Comparison of ENCODE assay signal across 8 mouse cellular contexts in genomic region chr6:51459313-51460020, GRCm38 (mm10). TPM values are rescaled to one million over a fixed set of nuclear protein-coding genes. Genes with fewer than 3 reads are reported as not detected.
DNase-seq lines count a peak whose midpoint lies in the region; ATAC-seq and TF ChIP-seq lines count a peak whose summit lies in the region.

No protein-coding gene starts in this region.

- no peak overlapping the region for H3K4me2 ChIP-seq in liver, embryonic 11.5 days
- H3K4me2 ChIP-seq in forebrain, embryonic 12.5 days, result no peak overlapping the region
- no peak overlapping the region for H3K4me2 ChIP-seq in liver, embryonic 14.5 days (ENCODE audit: low read depth)
- no peak overlapping the region for H3K4me2 ChIP-seq in stomach, embryonic 14.5 days (replicated peaks; ENCODE audit: low read depth, low read length)

- no peak overlapping the region for H3K27ac ChIP-seq in liver, embryonic 11.5 days (ENCODE audit: low read depth, low read length)
- H3K27ac ChIP-seq in forebrain, embryonic 12.5 days, result no peak overlapping the region
- no peak overlapping the region for H3K27ac ChIP-seq in liver, embryonic 14.5 days
- H3K27ac ChIP-seq in stomach, embryonic 14.5 days (ENCODE audit: low read length), result no peak overlapping the region

- no peak overlapping the region for H3K4me3 ChIP-seq in liver, embryonic 11.5 days (ENCODE audit: low read depth, low read length)
- no peak overlapping the region for H3K4me3 ChIP-seq in forebrain, embryonic 12.5 days (replicated peaks)
- H3K4me3 ChIP-seq in liver, embryonic 14.5 days (ENCODE audit: insufficient read depth in 1 of 2, low read depth in 2 of 2, low read length in 2 of 2), result no peak overlapping the region
- H3K4me3 ChIP-seq in stomach, embryonic 14.5 days (ENCODE audit: low read depth, low read length), result no peak overlapping the region

- peaks cover 30% of the 10 kb centered on the region for H3K36me3 ChIP-seq in liver, embryonic 11.5 days (ENCODE audit: control insufficient read depth, insufficient read depth, low read length)
- H3K36me3 ChIP-seq in forebrain, embryonic 12.5 days (replicated peaks), result peaks cover 58% of the 10 kb centered on the region
- peaks cover 57% of the 10 kb centered on the region for H3K36me3 ChIP-seq in liver, embryonic 14.5 days (replicated peaks; ENCODE audit: control insufficient read depth, insufficient read depth, low read depth)
- H3K36me3 ChIP-seq in stomach, embryonic 14.5 days (ENCODE audit: control insufficient read depth, insufficient read depth, low read length), result peaks cover 49% of the 10 kb centered on the region

- peak; percentile 46 for DNase-seq in liver, embryonic 11.5 days (ENCODE audit: low spot score)
- no peak for DNase-seq in liver
- DNase-seq in liver, embryonic 14.5 days (ENCODE audit: low read depth in 3 of 3, low spot score in 3 of 3), result no peak
- DNase-seq in testis, postnatal 14 days (ENCODE audit: low spot score), result no peak
- DNase-seq in lung, postnatal 36 days, result no peak
- no peak for DNase-seq in frontal cortex, postnatal 36 days (ENCODE audit: low spot score in 2 of 2)

- no peaks in the 10 kb centered on the region for H3K27me3 ChIP-seq in liver, embryonic 11.5 days (replicated peaks; ENCODE audit: control insufficient read depth, insufficient read depth, low read length)
- no peaks in the 10 kb centered on the region for H3K27me3 ChIP-seq in forebrain, embryonic 12.5 days
- no peaks in the 10 kb centered on the region for H3K27me3 ChIP-seq in liver, embryonic 14.5 days (ENCODE audit: control insufficient read depth, insufficient read depth, low read length)
- H3K27me3 ChIP-seq in stomach, embryonic 14.5 days (ENCODE audit: control insufficient read depth, insufficient read depth, low read length), result no peaks in the 10 kb centered on the region

- H3K9me3 ChIP-seq in liver, embryonic 11.5 days (ENCODE audit: control insufficient read depth, low read length), result no peaks in the 10 kb centered on the region
- H3K9me3 ChIP-seq in forebrain, embryonic 12.5 days, result no peaks in the 10 kb centered on the region
- H3K9me3 ChIP-seq in liver, embryonic 14.5 days (ENCODE audit: control insufficient read depth, low read length), result no peaks in the 10 kb centered on the region
- no peaks in the 10 kb centered on the region for H3K9me3 ChIP-seq in stomach, embryonic 14.5 days (ENCODE audit: control insufficient read depth, low read depth, low read length)

- TF ChIP-seq CTCF in liver, embryonic 14.5 days (IDR thresholded peaks at IDR 0.05; ENCODE audit: low read depth), result no peak

- ATAC-seq in liver, embryonic 11.5 days (replicated peaks; ENCODE audit: low FRiP score), result peak; percentile 54
- peak; percentile 55 for ATAC-seq in forebrain, embryonic 12.5 days (ENCODE audit: low FRiP score)
- ATAC-seq in liver, embryonic 14.5 days (ENCODE audit: insufficient read depth), result peak; percentile 38; the same call in 1 of the 2 replicates
- ATAC-seq in stomach, embryonic 14.5 days (ENCODE audit: insufficient number of reproducible peaks, insufficient read depth, low FRiP score, low read depth), result peak; percentile 47; the same call in 1 of the 2 replicates

- H3K4me1 ChIP-seq in liver, embryonic 11.5 days (replicated peaks; ENCODE audit: control insufficient read depth, insufficient read depth, low read length), result no peaks in the 10 kb centered on the region
- H3K4me1 ChIP-seq in forebrain, embryonic 12.5 days, result peaks cover 6% of the 10 kb centered on the region; the same call in 1 of the 2 replicates
- peaks cover 0 to 4% of the 10 kb centered on the region in 2 experiments; a peak in 1 of 4 replicates for H3K4me1 ChIP-seq in liver, embryonic 14.5 days (replicated peaks; ENCODE audit: control insufficient read depth in 2 of 2, insufficient read depth in 2 of 2, low read length in 1 of 2)
- H3K4me1 ChIP-seq in stomach, embryonic 14.5 days (ENCODE audit: control insufficient read depth, insufficient read depth, low read length), result 0 out of 2 replicates have a peak, but pooled peaks cover 4% of the 10 kb centered on the region

- H3K9ac ChIP-seq in liver, embryonic 11.5 days (ENCODE audit: low read depth, low read length), result no peak overlapping the region
- H3K9ac ChIP-seq in forebrain, embryonic 12.5 days, result no peak overlapping the region
- no peak overlapping the region for H3K9ac ChIP-seq in liver, embryonic 14.5 days (replicated peaks)
- no peak overlapping the region for H3K9ac ChIP-seq in stomach, embryonic 14.5 days (replicated peaks; ENCODE audit: low read depth, low read length)

- no peak for TF ChIP-seq EP300 in liver, embryonic 14.5 days (IDR thresholded peaks at IDR 0.05; ENCODE audit: low read depth)

- 44% methylated on average over 5 of the region's 5 CpGs for WGBS in liver, embryonic 11.5 days
- WGBS in forebrain, embryonic 12.5 days, result 37% methylated on average over 5 of the region's 5 CpGs
- WGBS in liver, embryonic 14.5 days (ENCODE audit: insufficient replicate concordance), result 51% methylated on average over 5 of the region's 5 CpGs
- WGBS in stomach, embryonic 14.5 days, result 45% methylated on average over 5 of the region's 5 CpGs

RNA-seq across cellular contexts. Expression of gene Hnrnpa2b1, which starts 10.2 kb away (rescaled TPM):
- polyA plus RNA-seq in liver, embryonic 11.5 days (2014; fragmentation: Nextera tagmentation; extraction: Ambion mirVana), result 1,403 and 1,404 TPM in 2 replicates
- polyA plus RNA-seq in forebrain, embryonic 12.5 days (2016; fragmentation: Nextera tagmentation; extraction: Ambion mirVana), result 2,862 and 3,130 TPM in 2 replicates
- polyA plus RNA-seq in liver, embryonic 14.5 days (2012; rRNA removed), result 353 and 684 TPM in 2 replicates
- 462 and 503 TPM in 2 replicates for polyA plus RNA-seq in liver, embryonic 14.5 days (2014; fragmentation: Nextera tagmentation; extraction: Ambion mirVana)
- 1,176 and 1,224 TPM in 2 replicates for polyA plus RNA-seq in stomach, embryonic 14.5 days (2014; fragmentation: Nextera tagmentation; extraction: Ambion mirVana)

RNA-seq across cellular contexts. Expression of gene Cbx3, which starts 10.7 kb away (rescaled TPM):
- polyA plus RNA-seq in liver, embryonic 11.5 days (2014; fragmentation: Nextera tagmentation; extraction: Ambion mirVana), result 468 and 477 TPM in 2 replicates
- polyA plus RNA-seq in forebrain, embryonic 12.5 days (2016; fragmentation: Nextera tagmentation; extraction: Ambion mirVana), result 719 and 759 TPM in 2 replicates
- 25.8 and 50.6 TPM in 2 replicates for polyA plus RNA-seq in liver, embryonic 14.5 days (2012; rRNA removed)
- 264 and 269 TPM in 2 replicates for polyA plus RNA-seq in liver, embryonic 14.5 days (2014; fragmentation: Nextera tagmentation; extraction: Ambion mirVana)
- polyA plus RNA-seq in stomach, embryonic 14.5 days (2014; fragmentation: Nextera tagmentation; extraction: Ambion mirVana), result 500 and 504 TPM in 2 replicates

RNA-seq across cellular contexts. Expression of gene Nfe2l3, which starts 27.0 kb away (rescaled TPM):
- polyA plus RNA-seq in liver, embryonic 11.5 days (2014; fragmentation: Nextera tagmentation; extraction: Ambion mirVana), result 0.36 and 0.99 TPM in 2 replicates
- 2.2 and 2.3 TPM in 2 replicates for polyA plus RNA-seq in forebrain, embryonic 12.5 days (2016; fragmentation: Nextera tagmentation; extraction: Ambion mirVana)
- polyA plus RNA-seq in liver, embryonic 14.5 days (2012; rRNA removed), result 0.11 and 0.13 TPM in 2 replicates
- polyA plus RNA-seq in liver, embryonic 14.5 days (2014; fragmentation: Nextera tagmentation; extraction: Ambion mirVana), result 0.10 and 0.20 TPM in 2 replicates
- polyA plus RNA-seq in stomach, embryonic 14.5 days (2014; fragmentation: Nextera tagmentation; extraction: Ambion mirVana), result 7.5 and 9.3 TPM in 2 replicates
